Mouse (Mus musculus): Measurements from ENCODE around the gene Vmn2r58. TPM values are rescaled to one million over a fixed set of nuclear protein-coding genes. Genes with fewer than 3 reads are reported as not detected.
"Not testable (repeated sequence)": the region's sequence is repeated elsewhere in the genome, so short reads cannot be mapped to it uniquely, and the experiment has no call there.

Vmn2r58 gene
- polyA plus RNA-seq (2012), result 0.02 TPM in 1 of 2 replicates, not detected in the other

DNA sequence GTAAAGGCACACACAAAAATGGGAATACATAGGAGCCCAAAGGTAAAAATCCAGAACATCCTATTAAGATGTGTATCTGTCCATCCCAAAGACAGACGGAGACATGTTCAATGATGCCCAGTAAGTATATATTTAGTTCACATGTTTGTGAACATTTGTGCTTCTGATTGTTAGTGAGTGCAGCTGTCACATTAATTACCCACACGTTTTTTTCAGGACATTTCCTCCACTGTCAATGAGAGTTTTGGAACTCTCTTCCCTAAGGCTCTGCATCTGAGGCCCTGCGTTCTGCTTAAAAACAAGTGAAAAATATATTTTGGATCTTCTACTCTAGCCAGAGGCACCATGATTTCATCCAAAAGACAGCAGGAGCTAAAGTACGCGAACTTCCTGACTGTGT lies at the start of gene Vmn2r58:
TSS of gene Vmn2r58 (minus strand) at position 101 of the 400 bp plus-strand sequence.
- H3K27me3 ChIP-seq (ENCODE audit: control insufficient read depth); H3K9me3 ChIP-seq (ENCODE audit: control insufficient read depth, low read length); H3K4me3 ChIP-seq (replicated peaks): not testable (repeated sequence)

More for the DNA sequence above, at the start of gene Vmn2r58:
- H3K4me1 ChIP-seq (ENCODE audit: control insufficient read depth); H3K36me3 ChIP-seq (ENCODE audit: control insufficient read depth): not testable (repeated sequence)

Other genes starting within 250 kb of the Vmn2r58 start
- gene Zfp788, start 239.5 kb downstream of the Vmn2r58 start, polyA plus RNA-seq (2012), result not detected in 2 replicates
- gene Vmn2r59, start 186.3 kb upstream of the Vmn2r58 start, polyA plus RNA-seq (2012), result under 0.01 and 0.01 TPM in 2 replicates
- gene Vmn2r60, start 235.1 kb upstream of the Vmn2r58 start, polyA plus RNA-seq (2012), result not detected in 2 replicates